Mouse (Mus musculus) spleen, adult 2 months (tissue): ENCODE results near the gene Rtl10.

Experiments
- CTCF ChIP-seq: fragments of 200-500 bp; IDR thresholded peaks from 2 replicates; pipeline ENCODE4 v1.5.1; 2011; ENCODE audit warnings: mild to moderate bottlenecking, inconsistent platforms; ENCODE audit not compliant: insufficient read depth, insufficient read length, insufficient replicate concordance; ENCODE audit errors: extremely low read depth
- POLR2A ChIP-seq: fragments of 200-500 bp; IDR thresholded peaks from 2 replicates; pipeline ENCODE4 v1.6.1; 2011; ENCODE audit warnings: low read depth, low read length, inconsistent platforms

GRCm38 (mm10) chr16:18506524-18507199 lies 8.0 kb downstream of the Rtl10 start:
- no peak for TF ChIP-seq CTCF
- TF ChIP-seq POLR2A: no peak
